ENCODE assay signal across 28 mouse cellular contexts in the genomic region with DNA sequence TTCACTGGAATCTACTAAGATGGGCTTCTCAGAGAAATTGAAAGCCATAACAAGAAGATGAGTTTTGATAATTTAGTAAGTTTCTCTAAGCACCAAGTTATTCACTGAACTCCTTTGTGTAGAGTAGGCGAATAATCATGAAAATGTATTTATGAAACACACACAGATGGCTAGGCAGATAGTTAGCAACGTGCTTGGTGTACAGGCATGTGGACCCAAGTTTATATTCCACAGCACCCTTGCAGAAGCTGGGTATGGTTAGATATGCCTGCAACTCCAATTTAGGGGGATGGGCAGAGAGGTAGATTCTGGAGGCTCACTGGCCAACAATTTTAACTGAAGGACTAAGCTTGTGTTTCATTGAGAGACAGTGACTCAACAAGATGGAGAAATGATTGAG. TPM values are rescaled to one million over a fixed set of nuclear protein-coding genes. Genes with fewer than 3 reads are reported as not detected.
"Had no signal": no experiment of that assay in that cellular context is flagged by ENCODE, and none has a peak within 500 bp of the region (broad histone marks: within the 10 kb centered on the region; RNA-seq: fewer than 3 reads in every experiment).

No protein-coding gene starts in this region.

- H3K4me2 ChIP-seq: heart, embryonic 12.5 days; hindbrain, embryonic 12.5 days; hindbrain, embryonic 14.5 days; intestine, embryonic 15.5 days; limb, embryonic 13.5 days; limb, embryonic 15.5 days; liver, embryonic 12.5 days had no signal

- H3K9me3 ChIP-seq: heart, embryonic 10.5 days; hindbrain, embryonic 10.5 days; hindbrain, embryonic 12.5 days; intestine, embryonic 15.5 days; limb, embryonic 13.5 days; limb, embryonic 15.5 days; liver, embryonic 12.5 days had no signal

- H3K9ac ChIP-seq: heart, embryonic 12.5 days; hindbrain, embryonic 12.5 days; hindbrain, embryonic 14.5 days; intestine, embryonic 15.5 days; limb, embryonic 13.5 days; limb, embryonic 15.5 days; liver, embryonic 12.5 days; liver, embryonic 14.5 days had no signal

- H3K4me1 ChIP-seq: heart, embryonic 10.5 days; heart, embryonic 12.5 days; hindbrain, embryonic 10.5 days; hindbrain, embryonic 12.5 days; intestine, embryonic 15.5 days; limb, embryonic 13.5 days; limb, embryonic 15.5 days; liver, embryonic 12.5 days had no signal

- H3K27me3 ChIP-seq: heart, embryonic 12.5 days; hindbrain, embryonic 12.5 days; intestine, embryonic 15.5 days; limb, embryonic 13.5 days; limb, embryonic 15.5 days; liver, embryonic 12.5 days had no signal

- H3K27ac ChIP-seq: gastrocnemius, adult 2 months; heart, embryonic 10.5 days; hindbrain, embryonic 10.5 days; hindbrain, embryonic 12.5 days; hindbrain, embryonic 14.5 days; intestine, embryonic 15.5 days; limb, embryonic 13.5 days; limb, embryonic 15.5 days; liver, embryonic 12.5 days; liver, embryonic 14.5 days had no signal

- H3K36me3 ChIP-seq: heart, embryonic 10.5 days; heart, embryonic 12.5 days; hindbrain, embryonic 10.5 days; hindbrain, embryonic 12.5 days; intestine, embryonic 15.5 days; limb, embryonic 13.5 days; limb, embryonic 15.5 days; liver, embryonic 12.5 days had no signal

- H3K4me3 ChIP-seq: gastrocnemius, adult 2 months; heart, embryonic 10.5 days; heart, embryonic 12.5 days; hindbrain, embryonic 10.5 days; hindbrain, embryonic 12.5 days; intestine, embryonic 15.5 days; limb, embryonic 13.5 days; limb, embryonic 15.5 days; liver, embryonic 12.5 days had no signal

- ATAC-seq: hindbrain, embryonic 16.5 days; inflammation-experienced regulatory T-cells, adult 6 months; intestine, embryonic 15.5 days; intestine, postnatal 0 days; liver, embryonic 12.5 days had no signal

- DNase-seq: gastrocnemius, adult 2 months; gastrocnemius, postnatal 10 days; gastrocnemius, postnatal 25 days; heart, adult 18-20 months; heart, postnatal 10 days; heart, postnatal 4 days; kidney, adult 18-20 months; kidney, adult 8-10 months; kidney, postnatal 10 days; kidney, postnatal 25 days; layer of hippocampus, postnatal 36 days; left cerebral cortex, postnatal 4 days had no signal

RNA-seq across cellular contexts. Expression of gene Dpp10, which starts 13.4 kb away (rescaled TPM):
- total RNA-seq: gastrocnemius, postnatal 25 days; granulocyte monocyte progenitor cell, adult 5-6 weeks; heart, adult 18-20 months; heart, postnatal 25 days; liver, adult 2 months had no signal
- polyA plus RNA-seq: heart, embryonic 12.5 days; inflammation-experienced regulatory T-cells, adult 6 months; liver, adult 2 months; liver, embryonic 12.5 days; liver, embryonic 14.5 days had no signal
